Mouse (Mus musculus): Measurements from ENCODE around the gene Gm14214.
A peak's percentile ranks its signal among the peaks of the same experiment; 100 is the strongest.

Gene Gm14214

DNA sequence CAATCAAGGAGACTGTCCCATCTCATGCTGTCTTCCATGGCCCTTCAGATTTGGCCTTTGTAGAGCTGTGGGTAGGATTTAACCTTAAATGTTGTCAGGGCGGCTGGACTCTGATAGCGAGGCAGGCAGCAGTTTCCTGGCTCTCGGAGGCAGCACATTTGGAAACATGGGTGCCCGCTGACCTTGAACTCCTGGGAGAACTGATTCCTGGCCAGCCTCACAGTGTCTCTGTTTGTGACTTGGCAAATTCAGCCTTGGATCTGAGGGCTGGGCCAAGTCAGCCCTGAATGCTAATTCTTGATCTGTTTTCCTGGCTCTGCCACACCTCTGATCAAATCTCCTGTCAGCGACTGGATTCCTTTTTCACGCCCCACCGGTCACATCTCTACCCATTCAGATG lies 6.7 kb upstream of the Gm14214 start:
- no peak for DNase-seq (ENCODE audit: extremely low read depth, low read depth)

DNA sequence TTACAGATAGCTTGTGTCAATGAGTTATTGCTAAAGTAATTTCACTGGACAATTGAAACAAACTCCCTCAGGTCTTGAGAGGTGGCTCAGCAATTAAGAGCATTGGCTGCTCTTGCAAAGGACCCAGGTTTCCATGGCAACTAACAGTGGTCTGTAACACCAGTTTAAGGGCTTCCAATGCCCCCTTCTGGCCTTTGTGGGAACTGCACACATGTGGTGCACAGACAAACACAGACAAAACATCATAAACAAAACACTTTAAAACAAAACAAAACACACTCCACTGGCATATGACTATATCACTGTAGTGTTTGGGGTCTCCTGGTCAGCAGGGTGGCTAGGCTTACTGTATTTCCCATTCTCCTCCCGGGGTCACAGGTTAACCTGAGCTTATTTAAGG lies 4.2 kb upstream of the Gm14214 start:
- DNase-seq (ENCODE audit: extremely low read depth, low read depth): no peak

DNA sequence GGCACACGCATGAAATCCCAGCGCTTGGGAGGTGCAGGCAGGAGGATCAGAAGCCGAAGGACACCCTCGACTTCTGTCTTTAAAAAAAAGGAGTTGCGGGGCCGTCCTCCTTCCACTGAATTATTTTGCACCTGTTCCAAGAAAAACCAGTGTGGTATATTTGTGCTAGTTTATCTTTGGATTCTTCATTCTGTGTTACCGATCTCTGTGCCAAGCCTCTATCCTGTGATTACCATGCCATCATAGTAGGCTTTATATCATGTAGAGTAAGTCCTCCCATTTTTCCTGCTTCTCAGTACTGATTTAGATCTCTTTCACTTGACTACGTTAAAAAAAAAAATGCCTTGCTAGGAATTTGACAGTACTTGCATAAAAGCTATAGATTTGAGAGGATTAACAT lies 1.8 kb upstream of the Gm14214 start:
- no peak for DNase-seq (ENCODE audit: extremely low read depth, low read depth)

DNA sequence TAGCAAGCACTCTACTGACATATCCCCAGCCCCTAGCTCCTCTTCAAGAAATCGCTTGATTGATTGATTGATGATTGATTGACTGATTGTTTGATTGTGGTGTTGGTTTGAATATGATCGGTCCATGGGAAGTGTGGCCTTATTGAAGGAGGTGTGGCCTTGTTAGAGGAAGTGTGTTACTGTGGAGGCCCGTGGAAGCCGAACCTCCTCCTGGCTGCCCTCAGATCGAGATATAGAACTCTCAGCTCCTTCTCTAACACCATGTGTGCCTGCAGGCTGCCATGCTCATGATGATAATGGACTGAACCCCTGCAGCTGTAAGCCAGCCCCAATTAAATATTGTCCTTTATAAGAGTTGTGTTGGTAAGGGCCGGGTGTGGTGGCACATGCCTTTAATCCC lies 2.8 kb downstream of the Gm14214 start:
- peak; percentile 57 for DNase-seq (ENCODE audit: extremely low read depth, low read depth)

DNA sequence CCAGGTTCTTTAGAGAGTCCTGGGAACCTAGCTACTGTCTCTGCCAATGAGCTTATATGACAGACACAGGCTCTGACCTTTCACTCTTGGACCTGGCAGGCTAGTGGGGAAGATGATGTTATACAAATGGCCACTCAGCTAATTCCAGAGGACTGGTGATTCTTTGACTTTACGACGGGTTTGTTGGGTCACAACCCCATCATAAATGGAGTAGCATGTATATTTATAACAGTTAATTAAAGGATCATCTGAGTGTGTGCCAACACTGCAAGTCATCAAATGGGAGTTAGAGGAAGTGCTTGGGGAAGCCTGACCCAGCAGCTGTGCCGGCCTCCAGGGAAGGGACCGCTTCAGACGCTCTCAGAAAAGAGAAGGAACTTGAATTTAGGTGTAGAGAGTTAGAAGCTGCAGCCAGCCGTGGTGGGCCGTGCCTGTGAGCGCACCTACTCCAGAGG lies 4.2 kb downstream of the Gm14214 start:
- peak; percentile 73 for DNase-seq (ENCODE audit: extremely low read depth, low read depth)

DNA sequence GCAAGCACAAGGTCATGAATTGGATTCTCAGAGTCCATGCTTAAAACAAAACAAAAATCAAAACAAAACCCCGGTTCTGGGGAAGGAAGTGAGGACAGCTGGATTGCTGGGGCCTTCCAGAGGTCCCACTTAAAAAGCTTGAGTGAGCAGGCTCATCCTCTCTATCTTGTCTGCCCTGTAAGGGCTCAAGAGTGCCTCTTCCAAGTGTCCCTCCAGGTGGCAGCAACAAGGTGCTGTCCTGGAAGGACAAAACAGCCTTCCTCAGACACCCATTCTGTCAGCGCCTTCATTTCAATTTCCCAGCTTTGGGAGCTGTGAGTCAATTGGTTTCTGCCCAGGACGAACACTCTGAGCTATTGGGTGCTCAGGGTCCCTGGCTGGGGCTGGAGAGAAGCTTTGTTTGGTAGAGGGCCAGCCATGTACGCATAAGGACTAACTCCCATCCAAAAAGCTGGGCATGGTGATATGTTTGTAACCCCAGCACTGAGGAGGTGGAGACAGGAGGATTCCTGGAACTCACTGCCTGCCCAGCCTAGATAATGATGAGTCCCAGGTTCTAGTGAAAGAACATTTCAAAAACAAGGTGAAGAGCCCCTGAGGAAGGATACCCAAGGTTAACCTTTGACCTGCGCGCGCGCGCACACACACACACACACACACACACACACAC lies 4.9 kb downstream of the Gm14214 start:
- DNase-seq (ENCODE audit: extremely low read depth, low read depth): peak; percentile 66

DNA sequence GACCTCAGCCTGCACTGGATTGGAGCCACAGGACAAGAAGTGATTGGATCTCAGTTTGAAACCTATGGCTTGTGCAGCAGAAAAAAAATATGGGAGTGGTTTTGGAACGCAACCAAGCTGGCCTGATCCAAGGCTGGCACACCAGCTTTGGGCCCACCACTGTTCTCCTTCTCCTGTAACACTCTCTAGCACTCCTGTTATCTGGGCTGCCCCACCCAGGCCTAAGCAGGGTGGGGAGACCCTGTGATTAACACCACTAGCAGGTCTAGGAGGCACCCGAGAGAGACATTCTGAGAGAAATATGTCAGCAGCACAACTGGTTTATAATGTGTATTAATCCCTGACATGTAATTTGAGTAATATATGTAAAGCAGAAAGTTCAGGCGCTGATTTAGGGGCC lies 6.6 kb downstream of the Gm14214 start:
- DNase-seq (ENCODE audit: extremely low read depth, low read depth): no peak

DNA sequence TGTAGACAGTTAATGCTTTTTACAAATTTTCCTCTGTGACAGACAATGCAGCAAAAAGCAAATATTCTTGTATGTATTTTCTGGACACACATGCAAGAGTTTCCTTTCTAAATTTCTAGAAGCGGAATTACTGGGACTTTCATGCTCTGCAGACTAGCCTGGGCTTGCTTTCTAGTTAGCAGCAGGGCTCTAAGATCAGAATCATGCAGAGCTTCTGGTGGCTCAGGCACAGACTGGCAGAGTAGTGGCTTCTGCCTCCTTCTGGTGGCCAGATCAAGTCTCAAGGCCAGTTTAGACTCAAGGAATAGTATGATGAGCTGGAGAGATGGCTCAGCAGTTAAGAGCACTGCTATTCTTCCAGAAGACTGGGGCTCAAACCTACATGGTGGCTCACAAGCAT lies 11.4 kb downstream of the Gm14214 start:
- DNase-seq (ENCODE audit: extremely low read depth, low read depth): no peak

DNA sequence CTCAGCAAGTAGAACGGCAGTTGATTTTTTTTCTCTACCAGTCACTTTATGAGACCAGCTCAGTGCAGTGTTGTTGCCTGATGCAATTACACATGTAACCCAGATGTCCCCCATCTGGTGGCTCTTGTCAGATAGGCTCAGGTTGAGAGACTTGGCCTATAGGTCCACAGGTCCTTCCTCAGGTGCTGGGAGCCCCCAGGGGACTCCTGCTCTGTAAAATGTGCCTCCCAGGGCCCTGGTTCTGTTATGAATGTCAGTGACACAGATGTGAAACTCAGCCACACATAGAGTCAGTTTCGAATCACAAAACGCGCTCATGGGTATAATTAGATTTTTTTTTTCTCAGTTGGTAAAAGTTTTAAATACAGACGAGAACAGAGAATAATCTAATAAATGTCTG lies 12.1 kb downstream of the Gm14214 start:
- DNase-seq (ENCODE audit: extremely low read depth, low read depth): no peak

DNA sequence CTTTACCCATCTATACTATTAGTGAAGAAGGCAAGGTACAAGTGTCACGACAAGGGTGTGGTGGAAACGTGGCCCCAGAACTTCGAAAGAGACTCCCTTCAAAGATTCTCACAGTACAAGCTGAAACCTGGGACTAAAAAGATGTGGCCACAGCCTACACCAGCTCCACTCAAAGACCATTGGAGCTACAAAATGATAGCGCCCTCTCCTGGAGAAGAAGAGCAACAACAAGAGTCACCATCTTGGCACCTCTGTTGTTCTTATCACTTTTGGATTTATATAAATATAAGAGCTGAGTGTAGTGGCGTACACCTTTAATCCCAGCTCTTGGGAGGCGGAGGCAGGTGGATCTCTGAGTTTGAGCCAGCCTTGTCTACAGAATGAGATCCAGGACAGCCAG lies 14.0 kb downstream of the Gm14214 start:
- peak; percentile 31 for DNase-seq (ENCODE audit: extremely low read depth, low read depth)

DNA sequence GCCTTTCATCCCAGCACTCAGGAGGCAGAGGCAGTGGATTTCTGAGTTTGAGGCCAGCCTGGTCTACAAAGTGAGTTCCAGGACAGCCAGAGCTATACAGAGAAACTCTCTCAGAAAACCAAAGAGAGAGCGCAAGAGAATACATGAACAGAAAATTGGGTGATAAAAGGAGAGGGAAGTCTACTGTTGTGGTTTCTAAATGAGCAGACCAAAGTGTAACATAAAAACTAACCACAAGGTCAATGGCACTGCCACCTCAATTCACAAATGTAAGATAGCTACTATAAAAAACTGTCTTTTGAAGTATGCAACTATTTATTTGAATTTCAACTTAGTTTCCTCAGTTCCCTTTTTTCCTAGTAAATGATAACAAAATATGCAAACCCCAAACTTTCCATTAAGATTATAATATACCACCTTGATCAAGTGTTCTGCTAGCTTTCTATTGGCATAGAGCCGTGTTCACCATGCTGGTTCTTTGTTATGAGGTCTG lies 15.7 kb downstream of the Gm14214 start:
- no peak for DNase-seq (ENCODE audit: extremely low read depth, low read depth)

DNA sequence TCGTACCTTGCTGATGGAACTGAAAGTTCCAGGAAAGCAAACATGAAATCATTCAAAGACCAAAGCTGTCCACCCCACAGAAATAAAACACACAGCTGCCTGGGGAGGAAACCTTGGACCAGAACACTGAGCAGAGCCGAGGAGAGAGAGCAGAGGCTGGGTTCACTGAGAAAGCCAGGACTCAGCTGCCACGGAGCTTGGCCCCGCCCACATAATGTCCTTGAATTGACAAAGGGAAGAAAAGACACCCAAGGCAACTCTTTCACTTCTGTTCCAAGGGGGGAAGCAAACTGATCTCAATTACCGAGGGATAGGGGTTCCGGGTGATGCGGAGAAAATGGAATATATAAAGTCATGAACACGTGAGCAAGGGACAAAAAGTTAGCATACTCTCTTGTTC lies 17.9 kb downstream of the Gm14214 start:
- DNase-seq (ENCODE audit: extremely low read depth, low read depth): no peak

DNA sequence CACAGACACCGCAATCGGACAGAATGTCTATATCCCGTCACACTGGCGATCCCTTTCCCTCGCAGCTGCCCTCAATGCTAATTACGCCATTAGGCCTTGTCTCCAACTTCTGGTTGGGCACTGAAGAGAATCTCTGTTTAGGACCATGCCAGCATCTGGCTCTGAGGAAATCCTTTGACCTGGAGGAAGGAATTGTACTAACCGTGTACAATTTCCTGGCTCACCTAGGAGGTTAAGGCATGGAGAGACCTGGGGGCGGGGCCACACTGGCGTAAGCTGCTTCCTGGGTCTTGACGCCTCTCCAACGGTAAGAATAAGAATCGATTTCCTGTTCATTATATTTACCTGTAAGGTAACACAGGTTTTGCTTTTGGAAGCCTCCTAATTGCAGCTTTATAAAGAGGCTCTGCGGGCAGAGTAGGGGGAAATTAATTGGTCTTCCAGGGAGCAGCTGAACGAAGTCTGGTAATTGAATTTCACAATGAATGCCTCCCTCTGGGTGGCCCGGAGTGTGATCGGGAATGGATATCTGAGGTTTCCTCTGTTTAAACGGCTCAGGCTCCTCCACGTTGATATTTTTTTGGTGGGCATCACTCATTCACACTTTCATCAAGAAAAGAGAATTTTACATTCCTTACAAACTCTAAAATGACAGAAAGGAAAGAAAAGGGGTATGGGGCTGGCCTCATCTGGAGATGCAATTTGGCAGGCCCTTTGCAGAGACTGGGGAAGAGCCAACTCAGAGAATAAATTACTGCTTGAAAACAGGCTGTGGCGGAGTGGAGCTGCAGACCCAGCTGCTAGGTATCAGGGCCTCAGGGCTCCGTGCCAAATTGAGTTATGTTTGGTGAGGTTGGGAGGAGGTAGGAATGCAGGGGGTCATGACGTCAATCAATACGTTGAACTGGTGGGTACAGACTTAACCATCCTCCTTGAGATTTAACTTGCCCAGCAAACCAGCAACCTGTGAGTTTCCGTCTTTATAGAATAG lies 20.5 kb downstream of the Gm14214 start:
- no peak for DNase-seq (ENCODE audit: extremely low read depth, low read depth)

DNA sequence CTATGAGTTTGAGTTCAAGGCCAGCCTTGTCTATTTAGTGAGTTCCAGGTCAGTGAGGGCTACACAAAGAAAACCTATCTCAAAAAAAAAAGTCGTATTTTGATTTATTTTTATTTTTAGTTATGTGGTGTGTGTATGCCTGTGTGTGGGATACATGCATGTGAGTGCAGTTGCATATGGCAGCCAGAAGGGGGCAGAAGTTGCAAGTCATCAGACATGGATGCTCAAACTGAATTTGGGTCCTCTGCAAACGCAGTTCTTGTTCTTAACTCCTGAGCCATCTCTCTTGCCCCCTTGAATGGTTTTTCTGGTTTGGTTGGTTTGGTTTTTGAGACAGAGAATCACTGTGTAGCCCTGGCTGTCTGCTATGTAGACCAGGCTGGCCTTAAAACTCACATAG lies 21.4 kb downstream of the Gm14214 start:
- no peak for DNase-seq (ENCODE audit: extremely low read depth, low read depth)

DNA sequence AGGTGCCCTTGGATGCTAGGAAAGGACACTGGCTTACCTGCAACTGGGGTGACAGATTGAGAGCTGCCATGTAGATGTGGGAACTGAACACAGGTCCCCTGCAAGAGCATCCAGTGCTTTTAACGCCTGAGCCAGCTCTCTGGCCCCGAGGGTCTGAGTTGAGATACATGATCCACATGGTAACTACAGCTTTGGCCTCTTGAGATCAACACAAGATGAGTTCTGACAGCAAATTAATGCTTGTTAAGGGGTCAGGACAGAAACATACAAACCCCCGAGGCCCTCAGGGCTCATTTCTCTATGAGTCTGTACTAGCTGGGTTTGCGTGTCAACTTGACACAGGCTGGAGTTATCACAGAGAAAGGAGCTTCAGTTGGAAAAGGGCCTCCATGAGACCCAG lies 25.9 kb downstream of the Gm14214 start:
- no peak for DNase-seq (ENCODE audit: extremely low read depth, low read depth)

DNA sequence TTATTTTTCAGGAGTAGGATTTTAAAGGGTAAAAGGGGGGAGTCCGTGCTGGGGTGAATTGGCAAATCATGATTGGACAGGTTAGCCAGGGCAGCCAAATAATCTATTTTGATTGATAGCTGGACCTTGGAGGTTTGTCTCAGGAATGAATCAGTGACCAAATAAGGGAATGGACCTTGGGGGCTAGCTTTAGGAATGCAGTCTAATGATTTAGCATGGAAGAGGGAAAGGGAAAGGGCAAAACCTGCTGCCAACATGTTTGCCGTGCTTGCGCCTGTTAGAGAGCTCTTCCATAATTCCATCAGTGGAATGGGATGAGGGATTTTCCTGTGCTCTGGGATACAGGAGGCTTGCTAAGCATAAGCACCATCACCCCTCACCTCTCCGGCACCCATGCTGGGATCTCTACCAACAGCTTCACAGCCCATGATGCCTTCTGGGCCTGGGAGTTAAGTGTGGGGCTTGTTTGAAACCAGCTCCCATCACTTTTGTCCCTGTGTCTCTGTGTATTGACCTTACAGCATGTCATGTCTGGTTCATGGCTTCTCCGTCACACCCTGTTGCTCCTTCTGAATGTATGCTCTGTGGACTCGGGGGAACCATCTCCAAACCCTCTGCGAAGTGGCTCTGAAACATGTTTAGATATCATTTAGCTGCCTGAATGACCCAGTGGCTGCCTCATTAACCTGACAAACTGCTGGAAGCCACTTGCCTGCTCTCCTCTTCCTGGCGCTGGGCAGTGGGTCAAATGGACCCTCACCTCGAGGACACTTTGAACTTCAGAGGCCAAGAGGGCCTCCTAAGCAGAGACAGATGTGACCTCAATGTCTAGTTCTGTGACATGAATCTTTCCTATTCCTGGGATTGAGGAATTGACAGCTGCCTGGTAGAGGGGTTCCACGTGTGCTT lies 26.7 kb downstream of the Gm14214 start:
- no peak for DNase-seq (ENCODE audit: extremely low read depth, low read depth)

DNA sequence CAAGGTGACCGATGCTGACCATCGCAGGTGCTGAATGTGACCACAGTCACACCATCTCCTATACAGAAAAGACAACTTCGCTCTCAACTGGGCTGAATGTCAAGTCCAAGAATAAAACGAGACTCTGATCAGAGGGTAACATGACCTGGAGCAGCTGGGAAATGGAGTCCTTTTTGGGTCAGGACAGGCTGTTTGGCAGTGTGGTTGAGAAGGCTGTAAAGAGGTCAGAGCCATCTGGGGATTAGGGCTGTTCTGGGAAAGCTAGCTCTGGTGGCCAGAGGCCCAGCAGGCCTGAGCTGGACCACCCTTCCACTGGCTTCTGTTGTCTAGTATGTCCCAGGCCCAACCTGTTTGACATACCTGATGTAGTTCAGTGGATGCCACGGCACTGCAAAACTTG lies 31.2 kb downstream of the Gm14214 start:
- no peak for DNase-seq (ENCODE audit: extremely low read depth, low read depth)

DNA sequence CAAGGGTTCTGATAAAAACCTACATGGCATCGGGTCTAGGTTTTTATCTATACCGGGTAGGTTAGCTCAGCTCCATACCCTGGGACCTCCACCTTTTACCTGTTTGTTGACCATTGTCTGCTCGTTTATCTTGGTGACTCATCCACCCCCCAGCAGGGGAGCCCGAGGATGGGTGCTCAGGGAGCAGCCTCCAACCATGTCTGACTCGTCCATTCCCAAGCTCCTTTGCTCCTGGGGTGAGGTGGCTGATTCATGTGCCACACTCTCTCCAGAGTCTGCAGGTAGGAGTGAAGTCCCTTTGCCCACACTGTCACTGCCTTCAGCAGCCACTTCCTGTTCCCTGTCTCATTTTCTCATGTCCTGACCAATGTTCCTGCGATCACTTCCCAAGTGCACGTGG lies 33.8 kb downstream of the Gm14214 start:
- DNase-seq (ENCODE audit: extremely low read depth, low read depth): no peak

DNA sequence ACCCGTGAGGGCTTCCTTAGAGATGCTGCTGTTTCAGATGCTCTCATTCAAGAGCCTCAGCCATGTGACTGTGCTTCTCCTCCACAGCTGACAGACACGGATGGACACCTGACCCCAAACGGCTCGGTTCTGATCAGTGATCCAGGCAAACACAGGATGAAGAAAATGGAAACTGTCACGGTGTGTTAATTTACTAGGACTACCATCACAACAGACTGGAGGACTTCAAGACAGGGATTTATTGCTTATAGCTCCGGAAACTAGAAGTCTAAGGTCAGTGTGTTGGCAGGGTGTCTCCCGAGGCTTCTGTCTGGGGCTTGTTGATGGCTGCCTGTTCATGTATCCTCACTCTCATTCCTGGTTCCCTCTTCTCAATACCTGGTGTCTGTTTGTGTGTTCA lies 34.4 kb downstream of the Gm14214 start:
- no peak for DNase-seq (ENCODE audit: extremely low read depth, low read depth)

DNA sequence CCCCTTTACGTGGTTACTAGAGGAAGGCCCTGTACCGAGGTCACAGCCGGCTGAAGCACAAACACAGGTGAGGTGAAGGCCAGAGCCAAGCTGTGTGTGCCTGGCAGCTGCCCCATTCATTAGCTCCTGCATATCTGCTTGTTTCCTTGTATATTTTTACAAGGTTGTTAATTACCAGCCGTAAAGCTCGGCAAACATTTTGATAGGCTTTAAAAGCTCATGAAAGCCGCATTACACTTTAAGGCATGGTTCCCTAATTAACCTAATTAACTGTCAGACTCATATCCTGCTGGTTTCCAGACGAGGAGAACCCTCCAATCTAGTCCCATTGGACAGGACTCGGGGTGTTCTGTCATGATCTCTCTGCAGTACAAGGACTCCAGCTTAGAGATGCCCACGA lies 34.9 kb downstream of the Gm14214 start:
- DNase-seq (ENCODE audit: extremely low read depth, low read depth): no peak

DNA sequence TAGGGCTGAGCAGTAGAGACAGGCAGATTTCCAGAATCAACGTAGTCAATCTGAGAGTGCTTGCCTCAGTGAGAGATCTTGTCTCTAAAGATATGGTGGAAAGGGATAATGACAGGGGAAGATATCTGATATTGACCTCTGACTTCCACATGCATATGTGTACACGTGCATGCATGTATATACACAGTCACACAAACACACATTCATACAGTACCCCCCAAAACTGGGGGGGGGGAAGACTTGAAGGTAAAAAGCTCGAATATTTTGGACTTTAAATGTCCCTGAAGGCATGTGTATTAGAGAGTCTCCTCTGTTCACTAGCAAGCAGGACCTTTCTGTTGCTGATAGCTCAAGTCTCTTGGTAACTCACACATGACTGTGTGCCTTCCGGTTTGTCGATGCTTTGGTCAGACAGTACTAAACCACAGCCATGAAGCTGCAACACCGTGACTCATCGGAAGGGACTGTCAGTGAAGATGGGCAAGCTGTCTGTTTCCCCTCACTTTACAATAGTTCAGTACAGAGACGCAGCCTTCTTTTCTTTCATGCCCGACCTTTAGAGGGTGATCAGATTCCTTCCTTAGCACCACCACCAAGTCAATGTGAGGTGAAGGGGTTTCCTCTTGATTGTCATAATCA lies 37.2 kb downstream of the Gm14214 start:
- DNase-seq (ENCODE audit: extremely low read depth, low read depth): no peak

Measured in MEL-GATA-1-ER (cell line).